Mouse (Mus musculus): ENCODE measurements around the gene Dmap1. TPM values are rescaled to one million over a fixed set of nuclear protein-coding genes. Genes with fewer than 3 reads are reported as not detected.

The Dmap1 gene
- total RNA-seq, 2 experiments from 2014 or later, result 35.8 to 39.6 TPM

DNA sequence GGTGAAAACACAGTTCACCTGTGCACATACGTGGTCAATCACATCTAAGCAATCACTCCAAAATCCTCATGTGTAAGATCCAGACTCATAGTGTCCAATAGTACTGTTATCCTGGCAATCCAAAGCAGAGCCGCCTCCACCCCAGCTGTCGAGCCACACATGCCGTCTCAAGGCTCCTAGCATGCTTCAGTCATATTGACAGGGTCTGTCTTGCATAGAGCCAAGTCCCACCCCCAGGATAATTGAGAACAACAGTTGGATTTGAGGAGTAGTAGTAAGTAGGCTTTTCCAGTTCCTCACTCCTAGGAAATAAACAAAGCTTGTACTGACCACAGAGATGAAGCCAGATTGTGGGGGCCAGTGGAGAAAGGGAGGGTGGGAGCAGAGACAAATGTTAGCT is 24.4 kb downstream of the Dmap1 start:
- DNase-seq (ENCODE audit: extremely low spot score in 1 of 2, low spot score in 1 of 2), result no peak

DNA sequence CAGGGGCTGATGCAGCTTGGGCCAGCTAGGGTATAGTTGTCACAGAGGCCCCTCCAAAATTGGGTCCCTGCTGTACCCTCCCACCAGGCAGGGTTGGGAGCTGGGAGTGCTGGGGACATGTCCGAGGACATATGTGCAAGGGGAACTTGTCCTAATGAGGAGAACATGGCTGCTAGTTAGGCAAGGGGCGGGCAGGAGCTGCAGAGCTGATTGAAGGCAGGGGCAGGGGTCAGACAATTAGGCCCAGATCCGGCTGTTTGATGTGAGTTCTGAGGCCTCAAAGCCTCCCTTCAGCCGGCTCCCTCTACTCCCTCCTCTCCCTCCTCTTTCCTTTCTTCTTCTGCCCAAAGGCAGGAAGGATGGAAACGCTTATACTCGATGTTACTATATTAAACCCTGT is 25.1 kb downstream of the Dmap1 start:
- DNase-seq (ENCODE audit: extremely low spot score in 1 of 2, low spot score in 1 of 2), result no peak

DNA sequence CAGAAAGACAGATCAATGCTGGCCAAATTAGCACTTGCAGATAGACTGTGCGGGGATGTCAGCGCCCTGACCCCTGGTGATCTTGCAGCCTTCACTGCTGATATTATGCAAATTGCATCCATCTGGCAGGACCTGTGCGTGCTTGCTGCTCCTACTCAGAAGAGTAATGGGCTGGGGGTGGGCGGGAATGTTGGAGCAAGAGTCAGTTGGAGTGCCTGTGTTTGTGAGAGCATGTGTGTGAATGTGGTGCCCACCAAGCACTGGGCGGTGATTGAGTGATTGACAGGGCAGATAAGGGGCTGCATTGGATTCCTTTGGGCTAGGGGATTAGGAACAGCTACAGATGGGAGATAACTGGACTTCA is 26.6 kb downstream of the Dmap1 start:
- DNase-seq (ENCODE audit: extremely low spot score in 1 of 2, low spot score in 1 of 2), result no peak

DNA sequence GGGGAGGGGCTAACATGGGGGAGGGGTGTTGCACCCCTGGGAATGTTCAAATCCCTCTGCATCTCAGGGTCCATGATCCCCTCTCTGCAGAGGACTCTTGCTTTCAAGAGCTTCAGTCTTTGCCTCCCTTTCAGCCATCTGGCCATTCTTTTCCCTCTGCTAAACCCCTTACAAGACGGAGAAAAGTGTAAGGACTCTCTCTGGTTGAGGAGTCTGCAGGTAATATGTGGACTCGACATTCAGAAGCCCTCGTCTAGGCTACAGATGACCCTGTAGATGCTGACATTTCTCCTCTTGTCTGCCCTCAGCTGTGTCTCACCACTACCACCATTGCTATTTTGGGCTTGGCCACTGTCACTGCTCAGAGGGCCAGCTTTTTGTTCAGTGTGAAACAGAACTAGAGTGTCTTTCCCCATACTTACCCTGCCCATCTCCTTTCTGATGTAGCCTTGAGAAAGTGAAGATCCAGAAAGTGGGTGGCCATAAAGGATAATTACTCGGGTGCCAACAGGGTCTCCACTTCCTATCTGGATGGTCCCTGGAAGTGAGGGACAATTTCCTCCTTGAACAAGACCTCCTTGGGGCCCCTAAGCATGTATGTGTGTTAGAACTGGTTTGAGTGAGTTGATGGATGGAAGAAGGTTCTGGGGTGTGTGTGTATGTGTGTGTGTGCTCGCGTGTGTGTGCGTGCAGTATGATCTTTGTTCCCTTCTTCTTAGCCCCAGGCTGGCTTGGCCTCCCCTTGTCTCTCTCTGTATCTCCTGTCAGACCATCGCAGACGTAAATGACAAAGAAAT is 27.2 kb downstream of the Dmap1 start:
- DNase-seq (ENCODE audit: extremely low spot score in 1 of 2, low spot score in 1 of 2), result no peak

DNA sequence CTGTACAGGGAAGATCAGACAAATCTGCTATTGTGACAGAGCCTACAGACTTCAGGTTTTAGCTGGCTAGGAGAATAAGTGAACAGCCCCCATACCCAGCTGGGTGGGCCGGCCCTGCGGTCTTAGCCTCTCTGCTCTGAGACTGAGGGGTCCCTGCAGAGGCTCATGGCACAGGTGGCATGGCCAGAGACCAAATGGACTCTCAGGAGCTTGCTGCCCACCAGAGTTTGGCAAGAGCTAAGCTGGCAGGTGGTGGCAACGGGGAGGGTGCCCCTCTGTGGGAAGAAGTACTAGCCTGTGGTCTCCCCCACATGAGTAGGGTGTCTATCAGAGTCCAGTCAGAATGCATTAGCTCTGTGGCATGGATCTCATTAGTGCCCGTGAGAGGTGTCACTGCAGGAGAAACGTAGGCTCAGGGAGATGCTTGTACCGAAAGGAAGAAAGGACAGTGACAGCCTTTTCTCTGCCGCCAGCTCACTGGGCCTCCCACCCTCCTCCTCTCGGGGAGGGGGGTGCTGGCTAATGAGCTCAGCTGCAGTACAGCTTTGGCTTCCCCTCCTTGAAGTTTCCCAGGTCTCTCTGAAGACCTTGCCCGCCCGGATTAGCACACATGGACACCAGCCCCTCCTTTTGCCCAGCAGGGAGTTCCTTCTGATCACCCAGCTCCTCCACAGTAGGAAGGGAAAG is 27.9 kb downstream of the Dmap1 start:
- DNase-seq (ENCODE audit: extremely low spot score in 1 of 2, low spot score in 1 of 2), result no peak

DNA sequence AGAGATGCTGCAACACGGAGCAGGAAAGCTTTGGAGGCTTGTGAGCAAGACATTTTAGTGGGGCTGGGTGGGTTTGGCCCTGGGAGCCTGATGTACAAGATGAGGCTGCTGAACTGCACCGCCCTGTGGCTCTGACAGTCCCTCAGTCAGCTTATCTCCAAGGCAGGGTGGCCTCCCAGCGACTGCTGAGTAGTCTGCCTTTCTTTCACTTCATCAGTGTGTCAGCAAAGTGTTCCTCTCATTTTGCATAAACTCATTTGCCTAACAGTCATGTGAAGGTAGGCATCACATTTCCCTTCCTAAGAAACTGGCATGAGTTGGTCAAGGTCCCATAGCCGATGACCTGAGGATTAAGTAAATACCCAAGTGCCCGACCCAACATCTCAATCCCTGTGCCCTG is 29.3 kb downstream of the Dmap1 start:
- no peak for DNase-seq (ENCODE audit: extremely low spot score in 1 of 2, low spot score in 1 of 2)

DNA sequence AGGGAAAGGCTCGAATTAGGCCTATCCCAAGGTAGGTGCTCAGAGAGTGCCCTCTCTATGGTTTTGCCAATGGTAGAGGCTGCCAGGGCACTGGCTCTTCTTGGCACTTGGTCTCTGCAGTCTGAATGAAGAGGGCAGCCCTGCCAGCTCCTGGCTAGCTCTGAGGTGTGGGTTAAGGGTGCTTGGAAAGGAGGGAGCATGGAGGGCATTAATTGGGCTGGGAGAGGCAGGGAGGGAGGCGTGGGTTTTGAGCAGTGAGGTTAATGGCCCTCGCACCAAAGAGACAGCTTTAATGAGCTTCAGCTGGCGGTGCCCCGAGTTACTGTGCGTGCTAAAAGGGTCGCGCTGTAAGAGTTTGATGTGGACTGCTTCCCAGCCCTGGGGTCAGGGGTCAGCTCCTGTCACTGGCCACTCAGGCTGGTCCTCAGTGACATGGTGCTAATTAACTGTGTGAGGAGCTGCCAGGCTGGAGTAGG is 30.4 kb downstream of the Dmap1 start:
- peak in 1 of 2 experiments; percentile 49 for DNase-seq (ENCODE audit: extremely low spot score in 1 of 2, low spot score in 1 of 2)

DNA sequence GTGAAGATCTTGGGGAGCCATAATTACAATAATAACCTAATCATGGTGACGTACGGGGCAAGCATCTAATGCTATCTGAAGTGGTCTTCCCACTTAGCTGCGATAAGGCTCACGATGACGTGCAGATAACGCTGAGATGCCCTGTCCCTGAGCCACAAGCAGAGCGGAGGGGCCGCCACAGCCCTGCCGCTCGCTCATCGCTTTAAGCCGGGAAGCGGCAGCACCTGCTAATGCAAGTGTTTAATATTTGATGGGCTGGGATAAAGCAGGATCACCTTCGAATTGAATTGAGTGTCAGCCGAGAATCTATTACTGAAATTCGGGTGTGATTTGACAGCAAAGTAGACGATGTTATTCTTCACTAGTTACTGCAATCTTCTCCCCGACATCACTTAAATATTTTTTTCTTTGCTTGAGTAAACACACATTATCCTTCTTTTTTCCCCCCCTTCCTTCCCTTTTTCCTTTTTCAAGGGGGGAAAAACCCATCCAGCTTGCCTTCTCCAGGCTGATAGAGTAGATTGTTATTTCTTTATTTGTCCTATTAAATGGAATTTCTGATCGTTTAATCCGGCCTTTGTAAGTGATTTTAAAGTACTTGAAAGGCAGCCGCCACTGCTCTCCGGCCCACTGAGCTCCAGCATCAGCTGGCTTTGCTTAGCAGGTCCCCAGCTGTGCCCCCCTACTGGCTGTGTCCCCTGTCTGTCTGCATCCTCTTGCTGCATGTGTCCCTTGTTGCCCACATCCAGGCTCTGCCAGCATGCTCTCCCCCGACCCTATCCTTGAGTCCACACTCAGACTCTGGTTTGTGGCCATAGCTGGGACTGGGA is 34.9 kb downstream of the Dmap1 start:
- no peak for DNase-seq (ENCODE audit: extremely low spot score in 1 of 2, low spot score in 1 of 2)

DNA sequence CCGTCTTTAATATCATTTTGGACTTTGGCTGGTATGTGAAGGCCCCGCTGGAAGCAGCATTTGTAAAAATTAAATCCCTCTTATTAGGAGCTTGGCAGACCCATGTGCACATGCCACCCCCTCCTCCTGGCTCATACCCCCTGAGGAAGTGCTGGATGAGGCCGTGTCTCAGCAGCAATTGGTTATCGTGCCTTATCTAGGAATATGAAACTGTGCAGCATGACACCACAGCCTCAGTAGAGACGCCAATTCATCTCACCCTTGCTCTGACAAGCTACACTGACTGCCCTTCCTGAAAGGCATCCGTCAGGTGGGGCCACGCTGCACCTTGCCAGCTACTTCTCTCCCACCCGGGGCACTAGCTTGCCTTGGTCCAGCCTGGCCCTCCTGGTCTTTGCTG is 35.6 kb downstream of the Dmap1 start:
- DNase-seq (ENCODE audit: extremely low spot score in 1 of 2, low spot score in 1 of 2), result no peak

DNA sequence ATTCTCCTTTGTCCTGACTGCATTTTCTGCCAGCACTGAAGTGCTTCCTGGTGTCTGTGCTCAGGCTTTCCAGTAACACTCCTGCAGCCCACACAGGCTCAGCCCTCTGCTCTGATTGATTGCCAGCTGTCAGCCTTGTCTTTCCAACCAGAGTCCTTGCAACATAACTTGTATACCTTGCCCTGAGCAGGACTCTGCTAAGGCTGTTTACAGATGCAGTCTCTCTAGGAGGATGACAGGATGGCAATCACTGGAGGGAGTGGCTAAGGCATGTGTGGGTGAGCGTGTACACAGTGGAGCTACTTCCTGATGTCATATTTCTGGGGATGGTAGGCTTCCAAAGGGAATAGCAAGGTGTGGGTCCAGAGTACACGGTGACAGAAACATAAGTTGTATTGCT is 36.2 kb downstream of the Dmap1 start:
- no peak for DNase-seq (ENCODE audit: extremely low spot score in 1 of 2, low spot score in 1 of 2)

DNA sequence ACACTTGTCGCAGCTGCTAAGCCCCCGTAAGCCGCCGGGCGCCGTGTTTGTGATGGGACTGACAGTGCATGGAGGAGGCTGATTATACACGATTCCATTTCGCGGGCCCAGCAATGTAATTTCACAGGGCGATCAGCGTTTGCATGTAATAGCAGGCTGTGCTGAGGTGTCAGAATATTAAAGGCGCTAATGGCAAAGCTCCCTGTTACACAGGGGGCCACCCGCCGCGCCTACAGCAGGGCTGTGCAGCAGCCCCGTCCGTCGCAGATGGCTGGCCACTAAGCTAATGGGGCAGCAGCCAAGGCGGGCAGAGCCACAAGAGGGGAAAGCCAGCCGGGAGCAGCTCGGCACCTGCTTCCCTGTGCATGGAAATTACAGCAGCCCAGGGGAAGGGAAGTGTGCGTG is 37.0 kb downstream of the Dmap1 start:
- DNase-seq (ENCODE audit: extremely low spot score in 1 of 2, low spot score in 1 of 2), result no peak

DNA sequence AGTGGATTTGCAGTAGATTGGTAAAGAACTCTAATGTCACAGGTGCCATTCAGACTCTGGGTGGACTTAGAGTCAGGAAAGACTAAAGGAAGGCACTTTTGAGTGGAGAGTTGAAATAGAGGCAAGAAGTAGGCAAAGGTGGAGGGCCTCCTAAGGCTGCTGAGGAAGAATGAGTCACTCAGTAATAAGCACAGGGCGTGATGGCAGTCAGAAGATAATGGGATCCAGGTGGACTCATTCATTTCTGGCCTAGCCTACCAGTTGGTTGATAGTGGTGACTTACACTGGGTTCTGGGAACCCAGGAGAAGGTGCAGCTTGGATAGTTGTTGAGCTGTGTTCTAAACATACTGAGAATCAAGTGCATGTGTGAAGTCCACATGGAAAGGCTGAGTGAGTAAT is 40.3 kb downstream of the Dmap1 start:
- DNase-seq (ENCODE audit: extremely low spot score in 1 of 2, low spot score in 1 of 2), result no peak

DNA sequence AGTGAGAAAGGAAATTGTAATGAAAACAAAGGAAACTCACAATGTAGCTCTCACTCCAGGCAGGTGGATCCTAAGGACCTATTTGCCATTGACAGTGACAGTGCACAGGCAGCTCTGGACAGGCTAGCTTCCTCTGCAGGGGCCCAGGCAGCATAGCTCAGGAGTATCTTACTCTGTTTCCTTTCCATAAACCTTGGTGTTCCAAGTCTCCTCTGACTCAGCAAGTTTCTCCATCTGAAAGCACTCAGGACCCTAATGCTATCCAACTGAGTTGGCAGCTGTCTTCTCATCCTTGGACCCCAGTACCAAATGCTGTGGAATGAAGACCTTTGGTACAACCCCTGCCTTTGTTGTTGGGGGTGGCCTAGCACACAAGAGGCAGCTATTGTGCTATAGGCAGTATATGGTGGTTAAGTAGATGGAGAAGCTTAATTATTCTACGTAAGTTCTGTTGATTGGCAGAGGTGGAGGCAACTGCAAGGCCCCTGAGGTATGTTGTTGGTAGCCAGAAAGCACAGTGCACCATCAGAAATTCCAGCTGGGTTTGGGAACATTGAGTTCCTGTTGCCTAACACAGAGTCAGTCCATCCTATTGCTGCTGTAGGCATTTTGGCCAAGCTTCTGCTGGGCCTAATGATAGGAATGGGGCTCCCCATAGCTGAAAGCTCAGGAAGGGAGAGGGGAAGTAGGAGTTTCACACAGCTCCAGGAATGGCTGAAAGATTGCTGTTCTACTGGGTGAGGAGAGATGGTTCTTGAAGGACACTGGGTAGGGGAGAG is 41.0 kb downstream of the Dmap1 start:
- no peak for DNase-seq (ENCODE audit: extremely low spot score in 1 of 2, low spot score in 1 of 2)

DNA sequence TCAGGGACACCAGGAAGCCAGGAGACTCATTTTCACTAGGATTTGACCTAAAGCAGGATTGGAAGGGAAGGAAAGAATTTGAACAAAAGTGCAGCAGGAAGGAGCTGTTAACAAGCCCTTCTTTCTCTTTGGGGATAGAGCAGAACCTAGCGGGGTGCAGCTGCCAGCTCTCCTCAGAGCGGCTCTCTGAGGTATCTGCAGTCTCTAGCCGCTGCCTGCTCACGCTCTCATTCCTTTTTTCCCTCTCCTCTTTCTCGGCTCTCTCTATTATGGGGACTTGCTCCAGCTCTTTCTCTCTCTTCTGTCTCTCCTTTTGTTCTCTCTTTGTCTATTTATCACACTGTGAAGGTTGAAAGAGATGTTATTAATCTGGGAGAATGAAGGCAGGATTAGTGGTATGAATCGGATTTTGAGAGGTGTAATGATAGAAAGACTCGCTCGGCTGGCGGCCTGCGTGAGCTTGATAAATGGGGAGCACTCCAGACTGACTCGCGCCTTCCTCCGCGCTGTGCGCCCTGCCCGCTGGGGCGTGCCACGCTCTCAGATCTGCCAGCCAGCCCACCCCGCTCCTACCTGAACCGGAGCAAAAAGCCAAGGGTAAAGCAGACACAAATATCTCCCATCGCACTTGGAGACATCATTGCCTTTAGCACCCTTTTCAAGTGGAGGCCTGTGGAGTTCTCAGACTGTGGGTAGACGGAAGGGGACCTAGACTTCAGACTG is 45.0 kb downstream of the Dmap1 start:
- no peak for DNase-seq (ENCODE audit: extremely low spot score in 1 of 2, low spot score in 1 of 2)

DNA sequence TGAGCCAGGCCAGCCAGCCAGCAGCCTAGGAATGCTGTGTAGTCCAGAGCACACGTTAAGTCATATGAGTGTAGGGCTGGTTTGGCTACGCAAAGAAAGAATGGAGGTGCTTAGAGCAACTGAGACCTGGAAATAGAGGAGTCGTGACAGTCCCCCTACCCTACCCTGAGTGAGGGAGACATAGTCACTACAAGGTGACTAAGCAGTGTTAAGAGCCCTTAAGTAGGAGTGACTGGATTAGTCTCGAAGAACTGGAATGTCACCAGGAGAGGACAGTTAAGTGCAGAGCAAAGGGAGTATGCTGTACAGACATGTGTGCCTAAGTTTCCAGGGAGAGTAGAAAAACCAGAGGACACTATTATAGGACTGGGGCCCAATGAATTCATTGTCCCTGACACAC is 45.9 kb downstream of the Dmap1 start:
- DNase-seq (ENCODE audit: extremely low spot score in 1 of 2, low spot score in 1 of 2), result no peak

DNA sequence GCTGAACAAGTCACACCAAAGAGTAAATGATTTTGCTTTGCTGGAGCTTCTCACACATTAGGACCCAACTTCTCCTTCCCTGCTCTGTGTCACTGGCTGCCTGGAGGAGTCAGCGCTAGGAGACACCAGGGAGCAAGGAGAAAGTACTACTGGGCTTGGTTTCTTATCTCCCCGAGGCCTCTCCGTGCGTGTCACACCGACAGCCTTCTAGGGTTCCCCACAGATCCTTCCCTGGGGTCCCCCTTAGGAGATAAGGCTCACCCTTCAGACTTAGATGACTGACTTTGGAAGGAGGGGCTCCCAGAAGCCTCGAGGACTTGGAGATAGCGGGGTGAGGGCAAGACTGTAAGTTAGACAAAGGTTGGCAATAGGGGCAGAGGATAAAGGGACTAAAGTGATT is 47.4 kb downstream of the Dmap1 start:
- DNase-seq (ENCODE audit: extremely low spot score in 1 of 2, low spot score in 1 of 2), result no peak

DNA sequence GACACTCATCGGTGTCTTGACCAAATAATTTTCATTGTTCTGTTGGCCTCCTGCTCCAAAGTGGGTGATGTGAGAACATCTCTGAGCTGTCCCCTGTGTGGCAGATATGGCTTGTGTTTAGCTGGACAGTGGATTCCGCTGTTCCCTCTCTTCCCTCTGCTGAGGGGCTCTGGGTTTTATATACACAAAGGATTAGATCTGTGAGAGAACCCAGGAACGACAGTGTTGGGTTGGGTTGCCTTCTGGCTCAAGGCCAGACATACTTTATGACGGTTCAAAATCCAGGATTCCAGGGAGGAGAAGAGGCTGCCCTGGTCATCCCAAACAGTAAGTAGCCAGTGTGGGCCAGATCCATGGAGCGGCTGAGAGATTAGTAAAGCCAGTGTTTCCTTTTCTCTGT is 48.5 kb downstream of the Dmap1 start:
- no peak for DNase-seq (ENCODE audit: extremely low spot score in 1 of 2, low spot score in 1 of 2)

DNA sequence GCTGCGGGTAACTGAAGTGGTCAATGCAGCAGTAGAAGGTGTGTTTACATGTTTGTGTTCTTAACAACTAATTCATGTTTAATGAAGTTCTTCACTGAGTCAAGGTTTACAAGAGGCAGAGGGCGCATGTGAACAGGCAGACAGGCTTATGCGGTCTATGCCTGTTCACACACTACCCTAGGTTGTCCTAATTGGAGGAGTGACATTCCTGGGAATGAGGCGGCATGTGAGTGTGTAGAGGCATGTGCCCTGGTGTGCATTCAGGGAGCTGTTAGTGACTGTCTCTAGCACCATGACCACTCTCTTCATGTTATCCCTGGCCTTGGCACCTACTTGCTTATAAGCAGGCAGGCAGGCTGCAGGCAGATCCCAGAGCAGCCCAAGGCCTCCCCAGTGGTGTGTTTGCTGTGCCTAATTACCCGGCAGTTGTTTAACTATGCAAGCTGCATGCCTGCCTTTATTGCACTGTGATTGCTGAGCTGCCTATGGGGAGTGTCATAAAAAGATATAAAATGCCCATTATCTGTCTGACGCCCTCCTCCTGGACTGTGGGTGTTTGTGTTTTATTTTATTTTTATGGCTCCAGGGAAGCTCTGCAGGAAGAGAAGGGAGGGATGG is 51.9 kb downstream of the Dmap1 start:
- no peak for DNase-seq (ENCODE audit: extremely low spot score in 1 of 2, low spot score in 1 of 2)

DNA sequence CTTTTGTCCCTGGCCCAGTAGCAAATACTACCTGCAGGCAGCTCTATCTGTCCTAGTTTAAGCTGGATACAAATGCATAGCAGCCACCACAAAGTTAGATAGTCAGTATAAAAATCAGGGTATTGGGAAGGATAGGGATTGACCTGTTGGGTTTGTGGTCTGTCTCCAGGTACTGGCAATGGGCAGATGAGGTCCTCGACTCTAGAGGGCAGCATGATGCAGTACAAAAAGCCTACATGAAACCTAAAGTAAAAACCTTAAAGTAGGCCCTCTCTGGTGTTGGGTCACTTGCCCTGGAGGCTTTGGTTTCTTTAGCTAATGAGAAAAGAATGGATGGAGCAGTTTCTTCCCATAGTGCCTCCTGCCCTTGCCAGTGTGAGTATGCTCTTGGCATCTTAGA is 53.6 kb downstream of the Dmap1 start:
- no peak for DNase-seq (ENCODE audit: extremely low spot score in 1 of 2, low spot score in 1 of 2)
